ENCODE assay signal across 7 mouse cellular contexts in the genomic region with DNA sequence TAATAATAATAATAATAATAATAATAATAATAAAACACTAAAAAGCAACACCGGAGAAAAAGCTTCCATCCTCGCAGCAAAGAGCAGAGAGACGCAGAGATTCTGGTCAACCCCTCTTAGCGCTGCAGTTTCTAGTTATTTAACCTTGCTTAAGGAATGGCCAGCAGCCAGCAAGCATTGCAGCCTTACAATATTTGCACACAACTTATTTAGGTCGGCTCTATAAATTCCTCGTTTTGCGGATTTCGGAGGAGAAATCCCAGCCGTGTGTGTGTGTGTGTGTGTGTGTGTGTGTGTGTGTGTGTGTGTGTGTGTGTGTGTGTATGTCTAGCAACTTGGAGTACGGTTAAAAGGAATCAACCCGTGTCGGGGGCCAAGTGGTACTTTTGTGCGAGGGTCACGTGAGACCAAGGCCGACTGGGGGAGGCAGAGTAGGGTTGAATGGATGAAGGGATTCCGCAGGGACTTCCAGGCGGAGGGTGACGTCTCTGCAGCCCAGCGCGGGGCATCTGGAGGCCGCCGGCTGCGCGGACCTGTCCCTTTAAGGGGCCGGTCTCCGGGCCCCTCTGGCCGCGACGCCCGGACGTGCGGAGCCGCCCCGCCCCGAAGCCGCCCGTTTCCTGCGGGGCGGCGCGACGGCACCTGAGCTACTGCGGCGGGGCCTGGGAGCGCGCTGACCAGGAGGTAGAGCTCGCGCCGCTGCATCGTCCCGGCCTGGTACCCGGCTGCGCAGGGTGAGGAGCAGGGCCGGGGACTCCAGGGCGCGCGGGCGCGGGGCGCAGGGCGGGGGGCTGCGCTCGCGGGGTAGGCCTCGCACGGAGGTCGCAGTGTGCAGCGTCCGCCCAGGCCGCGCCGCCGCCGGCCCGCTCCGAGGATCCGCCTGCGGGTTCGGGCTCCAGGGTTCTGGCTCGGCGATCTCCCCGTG. TPM values are rescaled to one million over a fixed set of nuclear protein-coding genes. Genes with fewer than 3 reads are reported as not detected.
DNase-seq lines count a peak whose midpoint lies in the region; ATAC-seq and TF ChIP-seq lines count a peak whose summit lies in the region.

No protein-coding gene starts in this region.

- H3K4me2 ChIP-seq in embryonic facial prominence, embryonic 11.5 days (ENCODE audit: low read depth, low read length): peak overlapping the region; percentile 43
- H3K4me2 ChIP-seq in limb, embryonic 12.5 days: peak overlapping the region; percentile 72
- H3K4me2 ChIP-seq in midbrain, embryonic 14.5 days (ENCODE audit: low read length): peak overlapping the region; percentile 73

- ATAC-seq in embryonic facial prominence, embryonic 11.5 days (replicated peaks; ENCODE audit: insufficient number of reproducible peaks, low FRiP score, low TSS enrichment, low read depth): peak; percentile 92
- ATAC-seq in limb, embryonic 12.5 days (ENCODE audit: insufficient number of reproducible peaks, insufficient read depth, low FRiP score, low TSS enrichment, low read depth): peak; percentile 92
- ATAC-seq in midbrain, embryonic 14.5 days (ENCODE audit: low FRiP score, low TSS enrichment): peak; percentile 93

- no peak for TF ChIP-seq CTCF in kidney, adult 2 months (conservative IDR thresholded peaks at IDR 0.05; ENCODE audit: insufficient read depth, insufficient read length, low read depth, low read length)

- TF ChIP-seq POLR2A in kidney, adult 2 months (IDR thresholded peaks at IDR 0.05; ENCODE audit: low read depth, low read length): peak; percentile 18

- H3K27me3 ChIP-seq in embryonic facial prominence, embryonic 11.5 days (ENCODE audit: control insufficient read depth, insufficient read depth, low read length): no peaks in the 10 kb centered on the region
- no peaks in the 10 kb centered on the region for H3K27me3 ChIP-seq in kidney, adult 2 months (replicated peaks; ENCODE audit: control insufficient read depth, insufficient read depth, low read length)
- no peaks in the 10 kb centered on the region for H3K27me3 ChIP-seq in limb, embryonic 12.5 days
- H3K27me3 ChIP-seq in midbrain, embryonic 14.5 days (ENCODE audit: control insufficient read depth, insufficient read depth, low read length): no peaks in the 10 kb centered on the region

- no peaks in the 10 kb centered on the region for H3K4me1 ChIP-seq in embryonic facial prominence, embryonic 11.5 days (ENCODE audit: control insufficient read depth, insufficient read depth, low read length)
- H3K4me1 ChIP-seq in kidney, adult 2 months (ENCODE audit: control insufficient read depth, insufficient read depth, low read length): peaks cover 6% of the 10 kb centered on the region; the same call in 1 of the 2 replicates
- peaks cover 13% of the 10 kb centered on the region for H3K4me1 ChIP-seq in limb, embryonic 12.5 days (replicated peaks)
- H3K4me1 ChIP-seq in midbrain, embryonic 14.5 days (ENCODE audit: control insufficient read depth, insufficient read depth, low read length): peaks cover 8% of the 10 kb centered on the region

- WGBS in embryonic facial prominence, embryonic 11.5 days: under 1% methylated on average over 63 of the region's 82 CpGs
- under 1% methylated on average over 82 of the region's 82 CpGs for WGBS in kidney, adult 2 months
- WGBS in limb, embryonic 12.5 days: 1% methylated on average over 80 of the region's 82 CpGs
- under 1% methylated on average over 56 of the region's 82 CpGs for WGBS in midbrain, embryonic 14.5 days

- H3K27ac ChIP-seq in embryonic facial prominence, embryonic 11.5 days (replicated peaks; ENCODE audit: low read depth, low read length): peak overlapping the region; percentile 90
- H3K27ac ChIP-seq in kidney, adult 2 months (ENCODE audit: insufficient read depth, low read depth, low read length): peak overlapping the region; percentile 84
- peak overlapping the region; percentile 97 for H3K27ac ChIP-seq in limb, embryonic 12.5 days
- peak overlapping the region; percentile 90 for H3K27ac ChIP-seq in midbrain, embryonic 14.5 days (replicated peaks; ENCODE audit: low read depth, low read length)

- H3K4me3 ChIP-seq in embryonic facial prominence, embryonic 11.5 days (ENCODE audit: low read depth, low read length): peak overlapping the region; percentile 97
- H3K4me3 ChIP-seq in kidney, adult 2 months (ENCODE audit: insufficient read depth, low read depth, low read length): peak overlapping the region; percentile 84
- peak overlapping the region; percentile 93 for H3K4me3 ChIP-seq in limb, embryonic 12.5 days (replicated peaks)
- H3K4me3 ChIP-seq in midbrain, embryonic 14.5 days (replicated peaks; ENCODE audit: low read depth, low read length): peak overlapping the region; percentile 94

- no peaks in the 10 kb centered on the region for H3K36me3 ChIP-seq in embryonic facial prominence, embryonic 11.5 days (replicated peaks; ENCODE audit: control insufficient read depth, insufficient read depth, low read depth, low read length)
- no peaks in the 10 kb centered on the region for H3K36me3 ChIP-seq in kidney, adult 2 months (ENCODE audit: control insufficient read depth, insufficient read depth, low read length)
- no peaks in the 10 kb centered on the region for H3K36me3 ChIP-seq in limb, embryonic 12.5 days
- no peaks in the 10 kb centered on the region for H3K36me3 ChIP-seq in midbrain, embryonic 14.5 days (ENCODE audit: control insufficient read depth, insufficient read depth, low read length)

- H3K9ac ChIP-seq in embryonic facial prominence, embryonic 11.5 days (replicated peaks; ENCODE audit: low read length): peak overlapping the region; percentile 97
- peak overlapping the region; percentile 92 for H3K9ac ChIP-seq in limb, embryonic 12.5 days (replicated peaks)
- peak overlapping the region; percentile 97 for H3K9ac ChIP-seq in midbrain, embryonic 14.5 days (replicated peaks; ENCODE audit: low read length)

- no peaks in the 10 kb centered on the region for H3K9me3 ChIP-seq in embryonic facial prominence, embryonic 11.5 days (replicated peaks; ENCODE audit: control insufficient read depth, low read length)
- H3K9me3 ChIP-seq in limb, embryonic 12.5 days: no peaks in the 10 kb centered on the region
- no peaks in the 10 kb centered on the region for H3K9me3 ChIP-seq in midbrain, embryonic 14.5 days (ENCODE audit: control insufficient read depth, low read length)

- DNase-seq in adrenal gland, postnatal 10 days: peak; percentile 91
- peak; percentile 85 for DNase-seq in embryonic facial prominence, embryonic 11.5 days (ENCODE audit: low spot score)
- peak; percentile 84 to 89 for DNase-seq in heart, adult 18-20 months
- DNase-seq in kidney, adult 2 months: peak; percentile 88
- DNase-seq in midbrain, embryonic 14.5 days: peak; percentile 88
- DNase-seq in spleen, adult 18-20 months: peak; percentile 70 to 77

RNA-seq across cellular contexts. Expression of a gene that starts 0.7 kb away (rescaled TPM):
- 10 to 100 TPM; 53.1 to 83.3 TPM for total RNA-seq in adrenal gland, postnatal 10 days (2021)
- polyA plus RNA-seq in embryonic facial prominence, embryonic 11.5 days (2014; fragmentation: Nextera tagmentation; extraction: Ambion mirVana): 70.8 and 86.6 TPM in 2 replicates
- 100 to 1,000 TPM; 188 to 203 TPM for total RNA-seq in heart, adult 18-20 months (2021)
- 3.7 and 4.5 TPM in 2 replicates for polyA plus RNA-seq in kidney, adult 2 months (2012; rRNA removed)
- polyA plus RNA-seq in limb, embryonic 12.5 days (2016; fragmentation: Nextera tagmentation; extraction: Ambion mirVana): 63.0 and 64.2 TPM in 2 replicates
- 66.9 and 88.1 TPM in 2 replicates for polyA plus RNA-seq in midbrain, embryonic 14.5 days (2014; fragmentation: Nextera tagmentation; extraction: Ambion mirVana)

Comparison
In these comparisons a context has a peak if more than half of its experiments do, and no peak if none do; other contexts are left out.
1. Peak in every context shown above with its lines: DNase-seq, ATAC-seq, H3K4me3 ChIP-seq and H3K27ac ChIP-seq.
2. RNA of a gene that starts 0.7 kb away (polyA plus RNA-seq): 66.9 to 88.1 TPM in midbrain, embryonic 14.5 days, 70.8 to 86.6 TPM in embryonic facial prominence, embryonic 11.5 days and 63.0 to 64.2 TPM in limb, embryonic 12.5 days; 3.7 to 4.5 TPM in kidney, adult 2 months; every median in the first group is over 10 times any median in the second.